Mouse (Mus musculus) forebrain, embryonic 11.5 days (tissue): Measurements from ENCODE around the gene Mapk6. TPM values are rescaled to one million over a fixed set of nuclear protein-coding genes. Genes with fewer than 3 reads are reported as not detected.

ENCODE experiments used
- ATAC-seq: fragments of 200-750 bp; cut with Nextera tagmentation; replicated peaks from 2 replicates; pipeline ENCODE4 v1.8.0; 2017; ENCODE audit warnings: moderate TSS enrichment; ENCODE audit not compliant: low FRiP score
- DNase-seq: peaks from one replicate; pipeline ENCODE4 v3.0.0-alpha.2; 2017; ENCODE audit warnings: low spot score
- H3K27ac ChIP-seq: fragments of 300-500 bp; sonication (generic); 2 replicates; pipeline ENCODE4 v1.5.1; 2014; ENCODE audit warnings: low read depth, low read length
- H3K27me3 ChIP-seq: fragments of 300-500 bp; sonication (generic); 2 replicates; pipeline ENCODE4 v1.6.1; 2014; ENCODE audit warnings: mild to moderate bottlenecking, low read length, mixed read lengths; ENCODE audit not compliant: control insufficient read depth, insufficient read depth
- H3K36me3 ChIP-seq: fragments of 300-500 bp; sonication (generic); 2 replicates; pipeline ENCODE4 v1.6.1; 2014; ENCODE audit warnings: mild to moderate bottlenecking, low read length, moderate library complexity, mixed read lengths; ENCODE audit not compliant: control insufficient read depth, insufficient read depth
- H3K4me1 ChIP-seq: fragments of 300-500 bp; sonication (generic); replicated peaks from 2 replicates; pipeline ENCODE4 v1.6.1; 2014; ENCODE audit warnings: low read length, mixed read lengths; ENCODE audit not compliant: control insufficient read depth, insufficient read depth
- H3K4me2 ChIP-seq: fragments of 300-500 bp; sonication (generic); 2 replicates; pipeline ENCODE4 v1.6.1; 2014; ENCODE audit warnings: low read depth, mild to moderate bottlenecking, low read length, moderate library complexity, mixed read lengths; ENCODE audit not compliant: severe bottlenecking
- H3K4me3 ChIP-seq: fragments of 300-500 bp; sonication (generic); 2 replicates; pipeline ENCODE4 v1.5.1; 2014; ENCODE audit warnings: low read depth, low read length
- H3K9ac ChIP-seq: fragments of 300-500 bp; sonication (generic); 2 replicates; pipeline ENCODE4 v1.6.1; 2014; ENCODE audit warnings: low read length
- H3K9me3 ChIP-seq: fragments of 300-500 bp; sonication (generic); 2 replicates; pipeline ENCODE4 v1.6.1; 2016; ENCODE audit warnings: low read length, mixed read lengths; ENCODE audit not compliant: control insufficient read depth
- WGBS: fragments of 180-500 bp; shearing (Covaris S2); extraction: QIAGEN DNeasy Blood & Tissue Kit; methylation state at CpG from one replicate; pipeline ENCODE4 v1.1.7; 2014; 5-methylcytosine and 5-hydroxymethylcytosine counted together
- polyA plus RNA-seq: library from polyadenylated mRNA; unstranded; fragments of >200 nt; fragmentation: Nextera tagmentation; extraction: Ambion mirVana; gene quantifications from 2 replicates; pipeline ENCODE4 v1.2.1, GENCODE M21; 2014

Gene Mapk6
- polyA plus RNA-seq, 1 experiment from 2014 or later, result 179 TPM

DNA sequence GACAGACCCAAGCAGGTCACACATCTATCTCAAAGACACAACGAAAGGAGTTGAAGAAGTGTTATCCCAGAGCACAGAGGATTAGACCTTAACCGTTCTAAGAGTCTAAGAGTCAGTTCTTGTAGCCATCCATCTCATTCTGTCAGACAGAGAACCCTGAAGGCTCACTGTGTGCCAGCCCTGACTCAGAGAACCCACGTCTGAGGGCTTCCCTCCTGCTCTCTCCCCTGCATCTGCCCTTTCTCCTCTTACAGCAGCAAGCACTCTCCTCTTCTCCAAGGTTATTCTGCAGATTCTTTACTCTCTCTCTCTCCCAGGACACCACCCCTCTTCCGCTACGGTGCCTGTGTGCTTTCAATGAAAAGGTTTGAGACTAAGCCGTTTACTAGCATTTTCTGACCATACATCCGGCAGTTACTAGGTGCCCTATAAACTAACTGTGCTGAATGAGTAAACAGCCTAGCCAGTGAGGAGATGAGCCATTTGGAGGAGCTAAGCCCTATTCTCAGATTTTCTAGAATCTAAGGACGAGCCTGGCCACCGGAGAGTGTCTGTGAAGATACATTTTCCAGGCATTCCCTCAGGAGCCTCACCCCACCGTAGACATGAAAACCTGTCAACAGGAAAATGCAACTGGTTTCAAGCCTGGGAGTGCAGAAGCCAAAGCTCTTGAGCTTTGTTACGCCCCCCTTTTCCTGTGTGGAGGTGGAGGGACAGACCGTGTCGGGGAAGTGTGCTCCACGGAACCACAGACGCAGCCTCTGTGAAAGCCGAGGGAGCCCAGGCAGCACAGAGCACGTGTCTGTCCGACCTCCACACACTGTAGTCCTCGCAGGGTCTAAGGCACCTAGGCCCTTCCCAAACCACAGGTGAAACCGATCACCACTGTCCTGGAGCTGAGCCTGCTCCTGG lies 8.0 kb downstream of the Mapk6 start:
- no peak for ATAC-seq
- Histone ChIP-seq H3K9me3 (no peaks in the 10 kb centered on the region), H3K27me3 (no peaks in the 10 kb centered on the region), H3K27ac (no peak overlapping the region), H3K36me3 (peaks cover 7% of the 10 kb centered on the region), H3K4me1 (peaks cover 6% of the 10 kb centered on the region; the same call in 1 of the 2 replicates), H3K9ac (no peak overlapping the region), H3K4me3 (no peak overlapping the region), H3K4me2 (no peak overlapping the region)
- DNase-seq, result no peak
- WGBS, result 84% methylated on average over 20 of the region's 20 CpGs

DNA sequence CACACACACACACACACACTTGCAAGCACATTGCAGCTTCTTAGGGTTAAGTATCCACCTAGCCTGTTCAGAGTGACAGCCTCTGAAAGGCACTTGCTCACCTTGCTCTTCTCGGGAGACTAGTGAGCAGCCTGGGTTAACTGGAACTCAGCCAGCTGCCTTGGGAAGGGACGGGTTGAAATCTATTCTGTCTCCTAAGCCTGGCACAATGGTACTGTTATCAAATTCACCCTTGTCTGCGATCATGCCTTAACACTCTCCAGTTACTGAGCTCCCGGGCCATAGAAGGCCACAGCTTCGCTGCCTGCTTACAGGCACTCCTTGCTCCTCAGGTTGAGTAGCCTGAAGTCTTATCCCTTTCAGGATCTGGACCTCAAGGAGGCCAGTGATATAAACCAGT lies 9.2 kb downstream of the Mapk6 start:
- H3K4me3 ChIP-seq, result no peak overlapping the region
- no peaks in the 10 kb centered on the region for H3K27me3 ChIP-seq
- peaks cover 4% of the 10 kb centered on the region; the same call in 1 of the 2 replicates for H3K4me1 ChIP-seq
- WGBS, result 86% methylated on average over 5 of the region's 5 CpGs
- ATAC-seq (no peak), DNase-seq (no peak)
- H3K9me3 ChIP-seq, result no peaks in the 10 kb centered on the region
- peaks cover 9% of the 10 kb centered on the region for H3K36me3 ChIP-seq
- H3K4me2 ChIP-seq, result no peak overlapping the region
- H3K27ac ChIP-seq, result no peak overlapping the region
- no peak overlapping the region for H3K9ac ChIP-seq

DNA sequence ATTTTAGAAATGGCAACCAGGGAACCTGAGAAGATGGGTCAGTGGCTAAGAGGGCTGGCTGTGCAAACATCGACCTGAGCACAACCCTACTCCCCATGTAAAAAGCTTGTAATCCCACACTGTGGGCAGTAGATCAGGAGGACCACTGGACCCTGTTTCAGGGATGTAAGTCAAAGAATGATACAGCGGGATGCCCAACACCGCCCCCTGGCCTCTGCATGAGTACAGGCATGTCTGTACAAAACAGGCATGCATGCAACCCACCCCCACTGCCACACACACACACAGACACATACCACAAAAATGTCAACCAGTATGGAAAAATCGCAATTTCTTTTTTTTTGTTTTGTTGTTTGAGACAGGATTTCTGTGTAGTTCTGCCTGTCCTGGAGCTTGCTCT lies 10.7 kb downstream of the Mapk6 start:
- peaks cover 9% of the 10 kb centered on the region for H3K36me3 ChIP-seq

DNA sequence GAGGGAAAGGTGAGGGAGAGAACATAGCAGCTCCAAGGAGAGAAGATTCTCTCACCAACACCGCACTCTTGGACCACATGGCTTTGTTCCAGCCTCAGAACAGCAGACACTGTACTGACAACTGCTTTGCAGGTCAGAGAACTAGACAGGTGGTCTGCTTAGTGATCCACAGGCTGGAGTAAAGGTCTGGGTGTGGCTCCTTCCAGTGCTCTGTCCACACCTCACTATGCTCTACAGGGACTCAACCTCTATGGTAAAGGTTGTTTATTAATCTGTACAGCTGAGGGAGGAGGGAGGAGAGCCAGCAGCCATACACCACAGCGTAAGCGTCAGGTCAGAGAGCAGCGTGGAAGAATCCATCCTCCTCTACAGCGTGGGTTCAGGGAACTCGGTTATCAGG lies 13.8 kb downstream of the Mapk6 start:
- H3K4me3 ChIP-seq, result no peak overlapping the region
- H3K27me3 ChIP-seq, result no peaks in the 10 kb centered on the region
- H3K36me3 ChIP-seq, result peaks cover 12% of the 10 kb centered on the region
- no peak overlapping the region for H3K9ac ChIP-seq
- 94% methylated on average over 6 of the region's 6 CpGs for WGBS
- peaks cover 2% of the 10 kb centered on the region; the same call in 1 of the 2 replicates for H3K4me1 ChIP-seq
- DNase-seq (no peak), ATAC-seq (no peak)
- no peak overlapping the region for H3K27ac ChIP-seq
- no peak overlapping the region for H3K4me2 ChIP-seq
- H3K9me3 ChIP-seq, result no peaks in the 10 kb centered on the region

More for the DNA sequence above, 10.7 kb downstream of the Mapk6 start:
- Histone ChIP-seq H3K9ac (no peak overlapping the region), H3K4me2 (no peak overlapping the region), H3K4me1 (peaks cover 4% of the 10 kb centered on the region; the same call in 1 of the 2 replicates), H3K27ac (no peak overlapping the region), H3K27me3 (no peaks in the 10 kb centered on the region), H3K9me3 (no peaks in the 10 kb centered on the region), H3K4me3 (no peak overlapping the region)
- ATAC-seq (no peak), DNase-seq (no peak)
- WGBS, result 92% methylated on average over 4 of the region's 4 CpGs

DNA sequence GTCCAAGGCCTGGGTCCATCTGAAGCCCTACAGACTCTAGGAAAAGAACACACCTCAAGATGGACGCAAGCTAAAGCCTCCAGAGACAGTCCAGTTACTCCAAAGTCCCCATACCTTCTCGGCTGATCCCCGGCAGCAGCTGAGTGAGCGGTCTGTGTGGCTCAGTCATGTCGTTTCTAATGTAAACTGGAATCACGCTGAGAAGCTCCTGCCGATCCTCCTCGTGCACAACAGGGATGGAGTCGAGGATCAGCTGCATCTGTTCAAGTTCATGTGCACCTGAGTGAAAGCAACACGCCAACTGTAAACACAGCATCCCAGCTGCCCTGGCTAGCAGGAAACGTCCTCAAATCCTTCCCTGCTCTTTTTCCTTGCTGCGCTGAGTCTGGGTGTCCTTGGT lies 16.6 kb downstream of the Mapk6 start:
- H3K9ac ChIP-seq, result no peak overlapping the region
- H3K4me2 ChIP-seq, result no peak overlapping the region
- no peaks in the 10 kb centered on the region for H3K9me3 ChIP-seq
- WGBS, result 86% methylated on average over 12 of the region's 12 CpGs
- H3K36me3 ChIP-seq, result peaks cover 14% of the 10 kb centered on the region
- H3K27ac ChIP-seq, result no peak overlapping the region
- no peaks in the 10 kb centered on the region for H3K4me1 ChIP-seq
- no peaks in the 10 kb centered on the region for H3K27me3 ChIP-seq
- DNase-seq (no peak), ATAC-seq (no peak)
- H3K4me3 ChIP-seq, result no peak overlapping the region

DNA sequence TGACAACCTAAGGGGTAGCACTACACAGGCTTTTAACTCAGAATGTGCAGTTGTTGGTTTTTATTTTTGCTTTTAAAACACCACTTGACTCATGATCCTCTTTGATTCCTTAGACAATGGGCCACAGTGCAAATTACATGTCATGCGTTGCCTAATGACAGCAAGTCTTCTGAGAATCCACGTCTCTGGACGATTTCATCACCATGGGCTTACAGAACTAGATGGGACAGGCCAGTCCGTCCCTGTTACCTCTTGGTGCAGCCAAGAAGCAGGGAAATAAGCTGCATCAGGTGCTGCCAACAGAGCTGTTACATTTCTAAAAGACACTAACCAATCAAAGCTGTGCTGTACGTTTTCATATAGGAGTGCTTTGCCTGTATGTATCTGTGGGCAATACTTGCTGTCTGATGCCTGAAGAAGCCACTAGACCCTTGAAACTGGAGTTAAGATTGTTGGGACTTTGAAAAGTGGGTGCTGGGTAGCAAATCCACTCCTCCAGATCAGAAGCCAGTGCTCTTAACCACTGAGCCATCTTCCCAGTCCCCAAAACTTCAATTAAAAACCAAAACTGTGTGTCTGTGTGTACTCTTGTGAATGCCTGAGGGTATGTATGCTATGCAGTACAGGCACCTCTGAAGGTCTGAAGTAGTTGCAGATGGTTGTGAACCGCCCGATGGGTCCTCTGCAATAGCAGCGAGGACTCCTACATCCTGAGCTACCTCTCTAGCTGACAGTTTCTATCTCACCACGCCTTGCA lies 24.4 kb downstream of the Mapk6 start:
- no peaks in the 10 kb centered on the region for H3K27me3 ChIP-seq
- H3K27ac ChIP-seq, result no peak overlapping the region
- H3K9ac ChIP-seq, result no peak overlapping the region
- ATAC-seq, result no peak
- DNase-seq, result no peak
- no peaks in the 10 kb centered on the region for H3K9me3 ChIP-seq
- H3K4me2 ChIP-seq, result no peak overlapping the region
- WGBS, result 83% methylated on average over 9 of the region's 9 CpGs
- H3K36me3 ChIP-seq, result peaks cover 6% of the 10 kb centered on the region
- no peaks in the 10 kb centered on the region for H3K4me1 ChIP-seq
- no peak overlapping the region for H3K4me3 ChIP-seq

DNA sequence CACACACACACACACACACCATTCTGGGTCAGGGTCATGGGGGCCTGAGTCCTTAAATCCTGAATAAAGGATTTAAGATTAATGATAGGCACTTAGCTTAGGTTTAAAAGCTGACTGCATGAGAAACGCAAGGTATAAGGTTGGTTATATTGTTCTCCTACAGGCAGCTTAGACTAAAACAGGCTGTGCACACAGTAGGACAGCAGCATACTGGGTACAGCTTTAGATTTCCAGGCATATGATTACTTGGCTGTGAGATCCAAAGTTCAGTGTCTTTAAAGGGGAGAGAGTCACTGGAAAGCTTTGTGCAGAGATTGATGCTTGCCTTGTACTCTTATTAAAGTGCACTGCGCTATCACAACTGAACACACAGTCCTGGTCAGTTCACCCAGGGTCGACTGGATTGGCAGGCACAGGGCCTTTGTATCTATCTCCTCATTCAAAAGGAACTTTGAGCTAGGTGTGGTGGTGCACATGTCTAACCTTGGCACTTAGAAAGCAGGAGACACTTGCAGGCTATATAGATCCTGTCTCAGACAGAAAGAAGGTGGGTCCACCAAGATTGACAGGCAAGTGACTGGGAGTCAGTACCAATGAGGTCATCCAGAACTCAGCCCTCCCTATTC lies 25.4 kb downstream of the Mapk6 start:
- ATAC-seq, result 0 out of 2 replicates have a peak, but pooled peaks have one; percentile 21

DNA sequence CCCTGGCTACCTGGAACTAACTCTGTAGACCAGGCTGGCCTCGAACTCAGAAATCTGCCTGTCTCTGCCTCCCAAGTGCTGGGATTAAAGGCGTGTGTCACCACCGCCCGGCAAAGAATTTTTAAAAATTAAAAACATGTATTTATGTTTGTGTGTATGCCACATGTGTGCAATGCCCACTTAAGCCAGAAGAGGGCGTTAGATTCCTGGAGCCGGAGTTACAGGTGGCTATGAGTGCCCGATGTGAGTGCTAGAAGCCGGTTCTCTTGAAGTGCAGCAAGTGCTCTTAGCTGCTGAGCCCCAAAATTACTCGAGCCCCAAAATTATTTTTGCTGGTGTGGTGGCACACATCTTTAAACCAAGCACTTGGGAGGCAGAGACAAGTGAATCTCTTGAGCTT lies 26.0 kb downstream of the Mapk6 start:
- Histone ChIP-seq H3K9ac (no peak overlapping the region), H3K27me3 (no peaks in the 10 kb centered on the region), H3K27ac (no peak overlapping the region), H3K4me1 (no peaks in the 10 kb centered on the region), H3K9me3 (no peaks in the 10 kb centered on the region), H3K36me3 (peaks cover 3% of the 10 kb centered on the region), H3K4me3 (no peak overlapping the region), H3K4me2 (no peak overlapping the region)
- 84% methylated on average over 9 of the region's 9 CpGs for WGBS
- no peak for ATAC-seq
- no peak for DNase-seq

More for the DNA sequence above, 25.4 kb downstream of the Mapk6 start:
- WGBS, result 87% methylated on average over 3 of the region's 3 CpGs
- Histone ChIP-seq H3K9ac (no peak overlapping the region), H3K4me1 (no peaks in the 10 kb centered on the region), H3K4me3 (no peak overlapping the region), H3K27me3 (no peaks in the 10 kb centered on the region), H3K4me2 (no peak overlapping the region), H3K9me3 (no peaks in the 10 kb centered on the region), H3K27ac (no peak overlapping the region), H3K36me3 (peaks cover 5% of the 10 kb centered on the region)
- DNase-seq, result no peak
